Mouse (Mus musculus): ENCODE data around the gene Bhlha9.

The Bhlha9 gene

GRCm38 (mm10) chr11:76671871-76672475 is at the start of gene Bhlha9:
Bhlha9 (plus strand) TSS chr11:76672470.
- DNase-seq (ENCODE audit: low read depth), result no peak

- no peak for DNase-seq (ENCODE audit: low read depth)
These were observed 49.6 kb upstream of the Bhlha9 start for GRCm38 (mm10) chr11:76622566-76623205.

GRCm38 (mm10) chr11:76623206-76623961 is 48.9 kb upstream of the Bhlha9 start:
- no peak for DNase-seq (ENCODE audit: low read depth)

- DNase-seq (ENCODE audit: low read depth), result no peak
These were observed 48.2 kb upstream of the Bhlha9 start for GRCm38 (mm10) chr11:76624071-76624470.

GRCm38 (mm10) chr11:76624881-76625280 is 47.4 kb upstream of the Bhlha9 start:
- no peak for DNase-seq (ENCODE audit: low read depth)

GRCm38 (mm10) chr11:76628613-76629012 is 43.7 kb upstream of the Bhlha9 start:
- no peak for DNase-seq (ENCODE audit: low read depth)

- DNase-seq (ENCODE audit: low read depth), result no peak
These were observed 42.2 kb upstream of the Bhlha9 start for GRCm38 (mm10) chr11:76630023-76630422.

GRCm38 (mm10) chr11:76630487-76630886 is 41.8 kb upstream of the Bhlha9 start:
- no peak for DNase-seq (ENCODE audit: low read depth)

- DNase-seq (ENCODE audit: low read depth), result no peak
These were observed 32.8 kb upstream of the Bhlha9 start for GRCm38 (mm10) chr11:76639269-76639985.

GRCm38 (mm10) chr11:76640231-76640630 is 32.0 kb upstream of the Bhlha9 start:
- DNase-seq (ENCODE audit: low read depth), result no peak

- DNase-seq (ENCODE audit: low read depth), result no peak
These were observed 28.0 kb upstream of the Bhlha9 start for GRCm38 (mm10) chr11:76644257-76644656.

- DNase-seq (ENCODE audit: low read depth), result no peak
These were observed 27.2 kb upstream of the Bhlha9 start for GRCm38 (mm10) chr11:76645036-76645435.

- peak; percentile 82 for DNase-seq (ENCODE audit: low read depth)
These were observed 26.3 kb upstream of the Bhlha9 start for GRCm38 (mm10) chr11:76645955-76646354.

GRCm38 (mm10) chr11:76647062-76647461 is 25.2 kb upstream of the Bhlha9 start:
- DNase-seq (ENCODE audit: low read depth), result no peak

- DNase-seq (ENCODE audit: low read depth), result peak; percentile 84
These were observed 24.8 kb upstream of the Bhlha9 start for GRCm38 (mm10) chr11:76647500-76647899.

- no peak for DNase-seq (ENCODE audit: low read depth)
These were observed 21.3 kb upstream of the Bhlha9 start for GRCm38 (mm10) chr11:76650862-76651560.

- DNase-seq (ENCODE audit: low read depth), result no peak
These were observed 19.4 kb upstream of the Bhlha9 start for GRCm38 (mm10) chr11:76652838-76653334.

GRCm38 (mm10) chr11:76655106-76655505 is 17.2 kb upstream of the Bhlha9 start:
- peak; percentile 58 for DNase-seq (ENCODE audit: low read depth)

GRCm38 (mm10) chr11:76657450-76657970 is 14.8 kb upstream of the Bhlha9 start:
- DNase-seq (ENCODE audit: low read depth), result no peak

- DNase-seq (ENCODE audit: low read depth), result no peak
These were observed 12.9 kb upstream of the Bhlha9 start for GRCm38 (mm10) chr11:76659138-76659930.

Measured in c-Kit-positive CD71-negative TER-119-negative erythroid progenitor cells, embryonic 14.5 days (primary cell).